Mouse (Mus musculus) hindbrain, postnatal 0 days (tissue): Measurements from ENCODE around the gene Lrmda. TPM values are rescaled to one million over a fixed set of nuclear protein-coding genes. Genes with fewer than 3 reads are reported as not detected.

Experiments
- ATAC-seq: fragments of 200-750 bp; cut with Nextera tagmentation; 2 replicates; pipeline ENCODE4 v1.8.0; 2017; ENCODE audit warnings: mild to moderate bottlenecking, moderate TSS enrichment, moderate library complexity
- DNase-seq: peaks from one replicate; pipeline ENCODE4 v3.0.0-alpha.2; 2015; ENCODE audit warnings: low spot score
- H3K27ac ChIP-seq: fragments of 300-500 bp; sonication (generic); 2 replicates; pipeline ENCODE4 v1.5.1; 2014; ENCODE audit warnings: mild to moderate bottlenecking
- H3K27me3 ChIP-seq: fragments of 300-500 bp; sonication (generic); 2 replicates; pipeline ENCODE4 v1.6.1; 2014; ENCODE audit warnings: low read length, mixed read lengths; ENCODE audit not compliant: insufficient read depth
- H3K36me3 ChIP-seq: fragments of 300-500 bp; sonication (generic); 2 replicates; pipeline ENCODE4 v1.6.1; 2014; ENCODE audit warnings: low read length, mixed read lengths; ENCODE audit not compliant: insufficient read depth
- H3K4me1 ChIP-seq: fragments of 300-500 bp; sonication (generic); 2 replicates; pipeline ENCODE4 v1.6.1; 2014; ENCODE audit warnings: antibody characterized with exemption, low read length, mixed read lengths; ENCODE audit not compliant: insufficient read depth
- H3K4me2 ChIP-seq: fragments of 300-500 bp; sonication (generic); 2 replicates; pipeline ENCODE4 v1.6.1; 2014; ENCODE audit warnings: low read depth, mild to moderate bottlenecking, low read length, moderate library complexity, mixed read lengths
- H3K4me3 ChIP-seq: fragments of 300-500 bp; sonication (generic); 2 replicates; pipeline ENCODE4 v1.5.1; 2014; ENCODE audit warnings: low read length
- H3K9ac ChIP-seq: fragments of 300-500 bp; sonication (generic); replicated peaks from 2 replicates; pipeline ENCODE4 v1.6.1; 2014; ENCODE audit warnings: mild to moderate bottlenecking, low read length, moderate library complexity, mixed read lengths
- H3K9me3 ChIP-seq: fragments of 300-500 bp; sonication (generic); 2 replicates; pipeline ENCODE4 v1.6.1; 2016; ENCODE audit warnings: low read length, mixed read lengths
- CTCF ChIP-seq: IDR thresholded peaks from 2 replicates; pipeline ENCODE4 v1.5.1; 2016; ENCODE audit warnings: antibody characterized with exemption, control low read depth, low read depth
- WGBS: fragments of 180-500 bp; shearing (Covaris S2); extraction: QIAGEN DNeasy Blood & Tissue Kit; methylation state at CpG from one replicate; pipeline ENCODE4 v1.1.7; 2014; 5-methylcytosine and 5-hydroxymethylcytosine counted together
- polyA plus RNA-seq: library from polyadenylated mRNA; unstranded; fragments of >200 nt; fragmentation: Nextera tagmentation; extraction: Ambion mirVana; gene quantifications from 2 replicates; pipeline ENCODE4 v1.2.1, GENCODE M21; 2015
- total RNA-seq: library from RNA; depleted of rRNA; stranded (reverse); fragments of >200 nt; gene quantifications from 2 replicates; pipeline ENCODE4 v1.2.3, GENCODE M21; 2014

Gene Lrmda
- total and polyA plus RNA-seq, 2 experiments from 2014 or later, result 0.21 to 0.53 TPM

DNA sequence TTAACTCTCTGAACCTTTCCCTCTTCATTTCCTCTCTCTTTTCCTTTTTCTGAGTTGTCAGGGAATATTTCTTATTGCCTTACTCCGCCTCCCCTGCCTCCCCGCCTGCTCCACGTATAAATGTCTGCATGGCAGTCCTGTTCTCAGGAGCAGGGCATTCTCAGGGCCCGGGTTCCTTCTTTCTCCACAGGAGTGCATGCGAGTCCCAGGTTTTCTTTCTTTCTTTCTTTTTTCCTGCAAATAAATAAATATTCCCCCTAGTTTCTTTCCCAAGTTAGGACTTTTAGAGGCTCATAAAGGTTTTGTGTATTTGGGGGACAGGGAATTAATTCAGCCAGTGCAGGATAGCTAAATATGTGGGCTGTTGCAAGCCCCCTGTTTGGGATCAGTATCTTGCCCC lies 27.7 kb upstream of the Lrmda start:
- no peak overlapping the region for H3K9ac ChIP-seq
- DNase-seq (peak; percentile 20), ATAC-seq (no peak)
- H3K4me2 ChIP-seq, result peak overlapping the region; percentile 84
- peaks cover 39% of the 10 kb centered on the region for H3K27me3 ChIP-seq
- no peak for TF ChIP-seq CTCF
- 0 out of 2 replicates have a peak, but pooled peaks cover 7% of the 10 kb centered on the region for H3K4me1 ChIP-seq
- H3K9me3 ChIP-seq, result no peaks in the 10 kb centered on the region
- no peaks in the 10 kb centered on the region for H3K36me3 ChIP-seq
- 32% methylated on average over 5 of the region's 5 CpGs for WGBS
- 0 out of 2 replicates have a peak overlapping the region, but pooled peaks have one; percentile 15 for H3K27ac ChIP-seq
- no peak overlapping the region; the same call in 1 of the 2 replicates for H3K4me3 ChIP-seq

DNA sequence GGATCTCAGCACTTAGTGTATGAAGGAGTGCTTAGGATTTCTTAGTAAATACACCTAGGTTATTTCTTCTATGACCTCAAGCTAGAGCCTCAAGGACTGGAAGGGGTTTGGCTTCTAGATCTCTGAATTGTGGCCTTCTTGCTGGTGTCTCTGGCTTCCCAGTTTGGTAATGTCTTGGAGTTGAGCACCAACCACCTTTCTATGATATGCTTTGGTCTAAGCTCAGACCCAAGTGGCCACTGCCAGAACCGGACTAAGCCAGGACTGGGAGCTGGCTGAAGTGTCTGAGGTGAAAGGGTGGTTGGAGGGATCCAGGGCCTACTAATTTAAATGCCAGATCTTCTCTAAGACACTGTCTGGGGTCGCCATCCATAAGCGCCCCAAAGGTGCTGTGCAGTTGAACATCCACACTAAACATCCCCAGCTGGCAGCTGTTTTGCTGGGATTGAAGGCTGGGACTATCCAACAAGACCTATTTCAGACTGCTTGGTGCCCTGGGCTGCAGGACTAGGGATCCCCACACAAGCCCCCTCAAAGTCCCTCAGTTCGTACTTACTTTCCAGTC lies 27.1 kb upstream of the Lrmda start:
- H3K9me3 ChIP-seq, result no peaks in the 10 kb centered on the region
- no peak overlapping the region for H3K27ac ChIP-seq
- DNase-seq, result no peak
- no peak overlapping the region for H3K4me3 ChIP-seq
- H3K4me2 ChIP-seq, result peak overlapping the region; percentile 84; the same call in 1 of the 2 replicates
- ATAC-seq, result no peak
- 69% methylated on average over 4 of the region's 4 CpGs for WGBS
- H3K27me3 ChIP-seq, result peaks cover 39% of the 10 kb centered on the region
- no peaks in the 10 kb centered on the region for H3K36me3 ChIP-seq
- H3K4me1 ChIP-seq, result 0 out of 2 replicates have a peak, but pooled peaks cover 7% of the 10 kb centered on the region
- no peak overlapping the region for H3K9ac ChIP-seq
- no peak for TF ChIP-seq CTCF

DNA sequence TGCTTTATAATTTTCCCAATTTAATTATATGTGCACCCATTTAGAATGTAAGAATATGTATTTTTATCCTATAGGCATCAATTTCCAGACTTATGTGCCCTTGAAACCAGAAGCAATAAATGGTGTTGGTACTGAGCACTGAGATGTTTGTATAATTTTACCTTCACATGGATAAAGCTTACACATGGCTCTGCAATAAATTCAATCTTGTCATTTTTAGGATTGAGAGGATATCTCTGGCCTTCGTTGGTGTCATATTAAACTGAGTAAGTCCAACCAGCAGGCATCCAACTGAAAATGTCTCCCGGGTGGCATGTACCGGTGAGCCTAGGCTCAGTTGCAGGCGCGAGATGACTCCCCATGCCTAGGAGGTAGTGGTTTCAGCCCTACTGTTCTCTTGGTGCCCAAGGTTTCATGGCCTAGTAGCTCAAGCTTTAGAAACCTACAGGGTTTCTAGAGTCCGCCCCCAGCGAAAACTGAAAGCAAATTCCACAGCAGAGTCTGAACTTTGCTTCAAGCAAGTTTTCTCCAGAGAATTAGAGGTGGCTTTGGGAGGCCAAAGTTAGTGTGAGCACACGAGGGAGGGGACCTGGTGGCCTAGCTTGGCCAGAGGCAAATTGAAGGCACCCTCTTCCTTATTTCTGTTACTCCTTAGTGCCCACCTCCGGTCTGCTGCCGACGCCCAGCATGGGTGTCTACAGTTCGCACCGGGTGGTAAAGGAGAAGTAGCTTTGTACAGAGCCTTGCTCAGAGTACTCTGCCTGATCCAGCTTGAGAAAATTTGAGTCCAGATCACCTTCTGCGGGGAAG lies 26.1 kb upstream of the Lrmda start:
- Histone ChIP-seq H3K4me1 (0 out of 2 replicates have a peak, but pooled peaks cover 7% of the 10 kb centered on the region), H3K4me2 (peak overlapping the region; percentile 72; the same call in 1 of the 2 replicates)

DNA sequence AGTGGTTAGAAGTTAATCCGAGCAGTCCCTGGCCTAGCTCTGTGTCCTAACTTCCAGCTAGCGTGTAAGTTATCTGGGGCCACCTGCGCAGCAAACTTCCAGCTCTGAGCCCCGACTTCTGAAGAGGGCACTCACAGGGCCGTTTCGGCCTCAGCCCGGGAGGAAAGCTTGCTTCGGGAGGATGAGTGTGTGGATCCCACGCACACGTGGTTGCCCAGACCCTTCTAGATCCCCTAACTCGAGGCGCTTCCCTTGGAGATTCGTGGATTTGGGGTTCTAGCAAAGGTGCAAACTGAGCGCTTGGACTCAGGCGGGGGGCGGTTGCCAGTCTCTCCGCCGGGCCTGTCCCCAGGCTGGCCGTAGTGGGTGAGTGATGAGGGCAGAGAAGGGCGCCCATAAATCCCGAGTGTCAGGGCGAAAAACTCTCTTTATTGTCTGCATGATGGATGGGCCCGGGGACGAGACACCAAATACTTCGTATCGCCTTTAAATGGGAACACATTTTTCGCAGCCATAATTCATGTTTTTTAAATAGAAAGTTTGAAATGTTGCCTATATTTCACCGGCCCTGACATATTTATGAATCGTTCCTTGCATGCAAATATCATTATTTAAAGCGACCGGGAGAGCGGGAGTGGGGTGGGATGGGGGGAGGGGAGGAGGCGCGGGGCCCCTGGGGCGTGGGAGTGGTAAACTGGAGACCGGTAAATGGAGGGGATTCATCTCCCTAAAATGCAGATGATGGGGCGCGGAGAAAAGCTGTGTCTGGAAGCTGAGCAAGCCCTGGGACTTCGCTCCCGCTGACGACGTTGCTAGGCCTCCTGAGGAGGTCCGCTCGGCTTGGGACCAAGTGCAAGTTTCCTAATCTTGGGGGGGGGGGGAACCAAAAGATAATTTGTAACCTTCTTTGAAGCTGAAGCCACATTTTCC lies 25.2 kb upstream of the Lrmda start:
- Histone ChIP-seq H3K9ac (peak overlapping the region; percentile 18; the same call in 1 of the 2 replicates), H3K4me3 (peak overlapping the region; percentile 42), H3K4me1 (0 out of 2 replicates have a peak, but pooled peaks cover 5% of the 10 kb centered on the region), H3K9me3 (no peaks in the 10 kb centered on the region), H3K27me3 (peaks cover 39% of the 10 kb centered on the region), H3K36me3 (no peaks in the 10 kb centered on the region), H3K27ac (no peak overlapping the region), H3K4me2 (peak overlapping the region; percentile 72)
- DNase-seq (peak; percentile 23), ATAC-seq (no peak)
- TF ChIP-seq CTCF, result no peak
- 8% methylated on average over 44 of the region's 44 CpGs for WGBS

More for the DNA sequence above, 26.1 kb upstream of the Lrmda start:
- DNase-seq, result no peak
- WGBS, result 35% methylated on average over 14 of the region's 14 CpGs
- no peak overlapping the region for H3K4me3 ChIP-seq
- no peak overlapping the region for H3K27ac ChIP-seq
- TF ChIP-seq CTCF, result no peak
- H3K9me3 ChIP-seq, result no peaks in the 10 kb centered on the region
- peaks cover 39% of the 10 kb centered on the region for H3K27me3 ChIP-seq
- no peaks in the 10 kb centered on the region for H3K36me3 ChIP-seq
- no peak overlapping the region for H3K9ac ChIP-seq
- ATAC-seq, result no peak

DNA sequence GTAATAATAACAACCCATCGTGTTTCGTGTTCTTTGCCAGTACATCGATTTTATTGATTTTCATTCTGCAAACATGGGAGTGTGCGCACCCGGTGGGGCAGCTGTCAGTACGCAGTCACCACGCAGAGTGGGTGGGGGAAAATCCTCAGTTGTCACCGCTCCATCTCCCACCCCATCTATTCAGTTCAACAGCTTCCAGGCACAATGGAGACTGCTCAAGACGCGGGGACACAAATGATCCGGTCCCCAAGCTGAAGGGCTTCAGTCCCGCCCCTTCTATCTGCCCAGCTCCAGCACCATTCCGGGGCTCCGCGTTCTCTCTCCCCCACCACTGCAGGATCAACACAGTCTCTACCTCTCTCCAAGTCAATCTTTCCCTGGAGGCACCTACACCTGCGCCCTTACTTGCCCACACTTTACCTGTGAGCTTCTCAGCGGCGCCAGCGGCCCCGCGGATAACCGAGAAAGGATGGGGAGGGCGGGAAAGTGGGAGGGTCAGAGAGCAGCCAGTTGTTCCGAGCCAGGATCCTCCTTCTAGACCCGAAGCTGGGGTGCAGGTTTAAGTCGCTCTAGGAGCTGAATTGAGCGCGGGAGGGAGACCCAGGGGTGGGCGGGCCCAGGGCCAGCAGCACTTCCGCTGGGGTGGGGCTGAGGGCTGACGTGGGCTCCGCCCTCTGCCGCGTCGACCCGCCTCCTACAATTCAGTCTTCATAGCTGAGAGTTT lies 24.3 kb upstream of the Lrmda start:
- Histone ChIP-seq H3K36me3 (no peaks in the 10 kb centered on the region), H3K27me3 (peaks cover 33% of the 10 kb centered on the region), H3K9ac (peak overlapping the region; percentile 18; the same call in 1 of the 2 replicates), H3K9me3 (no peaks in the 10 kb centered on the region), H3K4me1 (no peaks in the 10 kb centered on the region), H3K27ac (no peak overlapping the region), H3K4me2 (peak overlapping the region; percentile 72), H3K4me3 (peak overlapping the region; percentile 42)
- TF ChIP-seq CTCF, result no peak
- WGBS, result 1% methylated on average over 36 of the region's 36 CpGs
- DNase-seq, result peak; percentile 63
- peak; percentile 68; the same call in 1 of the 2 replicates for ATAC-seq

DNA sequence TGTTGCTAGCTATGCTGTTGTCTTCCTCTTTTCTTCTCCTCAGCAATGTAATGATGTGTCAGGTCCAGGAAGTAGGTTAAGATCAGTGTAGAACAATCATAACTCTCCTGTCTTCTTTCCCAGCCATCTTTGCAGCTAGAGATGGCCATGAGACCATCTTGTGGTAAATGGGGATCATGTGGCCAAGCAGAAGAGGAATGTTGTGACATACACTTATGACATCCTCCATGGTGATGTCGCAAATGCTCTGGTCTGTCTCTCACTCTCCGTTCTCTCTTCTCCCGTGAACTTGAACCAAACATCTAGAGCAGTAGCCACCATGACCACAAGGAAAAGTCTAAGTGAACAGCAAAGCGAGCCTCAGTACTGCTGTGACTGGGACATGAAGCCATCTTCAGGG lies 19.9 kb upstream of the Lrmda start:
- no peak overlapping the region for H3K9ac ChIP-seq
- TF ChIP-seq CTCF, result no peak
- no peak for DNase-seq
- H3K9me3 ChIP-seq, result no peaks in the 10 kb centered on the region
- no peak overlapping the region for H3K27ac ChIP-seq
- H3K36me3 ChIP-seq, result no peaks in the 10 kb centered on the region
- 96% methylated on average over 4 of the region's 4 CpGs for WGBS
- no peaks in the 10 kb centered on the region for H3K4me1 ChIP-seq
- ATAC-seq, result no peak
- H3K4me3 ChIP-seq, result no peak overlapping the region
- H3K27me3 ChIP-seq, result peaks cover 4% of the 10 kb centered on the region
- H3K4me2 ChIP-seq, result no peak overlapping the region
